Mouse (Mus musculus) right cerebral cortex, adult 18-20 months (tissue): Measurements from ENCODE around the gene Fxyd5.

Source experiments
- DNase-seq: peaks from one replicate; pipeline ENCODE4 v3.0.0; 2022; ENCODE audit warnings: mixed read lengths

The Fxyd5 gene

DNA sequence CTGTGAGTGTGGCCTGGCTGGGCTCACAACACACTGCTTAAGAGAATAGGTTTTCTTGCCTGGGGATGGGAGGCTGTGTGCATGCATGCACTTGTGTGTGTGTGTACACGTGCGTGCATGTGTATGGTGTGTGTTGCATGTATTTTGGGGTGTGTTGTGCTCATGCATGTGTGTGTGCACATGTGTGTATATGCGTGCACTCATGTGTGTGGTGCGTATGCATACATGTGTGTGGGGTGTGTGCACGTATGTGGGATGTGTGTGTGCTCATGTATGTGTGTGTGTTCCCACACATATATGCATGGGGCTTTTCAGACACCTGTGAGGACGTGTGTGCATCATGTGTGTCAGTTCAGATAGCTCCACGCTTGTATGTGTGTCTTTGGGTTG, 18.3 kb upstream of the Fxyd5 start:
- DNase-seq, result no peak

DNA sequence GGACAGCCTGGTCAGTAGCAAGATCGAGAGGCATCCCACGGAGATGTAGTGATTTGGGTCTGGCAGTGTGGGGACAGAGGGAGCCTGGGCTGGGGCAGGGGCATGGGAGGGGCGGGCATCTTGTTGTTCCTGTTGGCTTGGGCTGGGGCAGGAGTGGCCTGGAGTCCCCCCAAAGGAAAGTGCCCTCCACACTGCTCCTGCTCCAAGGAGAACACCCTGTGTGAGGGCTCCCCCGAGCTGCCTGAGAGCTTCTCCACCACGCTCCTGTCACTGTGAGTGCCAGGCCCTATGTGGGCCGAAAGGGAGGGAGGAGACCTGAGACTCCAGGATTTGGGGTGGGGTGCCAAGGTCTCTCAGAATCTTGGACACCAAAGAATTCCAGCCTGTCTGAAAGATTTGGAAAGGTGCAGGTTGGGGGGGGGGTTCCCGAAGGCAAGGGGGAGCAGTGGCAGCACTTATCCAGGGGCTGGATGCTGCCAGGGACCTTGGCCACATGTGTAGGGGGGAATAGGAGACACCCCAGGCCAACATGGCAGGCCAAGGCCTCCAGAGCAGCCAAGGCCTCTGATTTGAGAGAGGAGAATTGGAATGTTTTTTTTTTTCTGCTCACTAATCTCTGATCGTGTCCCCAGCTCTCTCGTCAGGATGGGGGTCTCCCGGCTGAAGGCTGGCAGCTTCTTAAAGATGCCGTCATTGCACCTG, 17.8 kb upstream of the Fxyd5 start:
- DNase-seq, result no peak

- peak; percentile 80 for DNase-seq
Observed at GRCm38 (mm10) chr7:31059108-31059507, 16.8 kb upstream of the Fxyd5 start, which contains the start of gene Lgi4. Gene Lgi4 (plus strand): TSS chr7:31059342.

GRCm38 (mm10) chr7:31058211-31058610, 15.9 kb upstream of the Fxyd5 start:
- DNase-seq, result no peak

- DNase-seq, result no peak
Observed at GRCm38 (mm10) chr7:31057730-31058129, 15.4 kb upstream of the Fxyd5 start.

DNA sequence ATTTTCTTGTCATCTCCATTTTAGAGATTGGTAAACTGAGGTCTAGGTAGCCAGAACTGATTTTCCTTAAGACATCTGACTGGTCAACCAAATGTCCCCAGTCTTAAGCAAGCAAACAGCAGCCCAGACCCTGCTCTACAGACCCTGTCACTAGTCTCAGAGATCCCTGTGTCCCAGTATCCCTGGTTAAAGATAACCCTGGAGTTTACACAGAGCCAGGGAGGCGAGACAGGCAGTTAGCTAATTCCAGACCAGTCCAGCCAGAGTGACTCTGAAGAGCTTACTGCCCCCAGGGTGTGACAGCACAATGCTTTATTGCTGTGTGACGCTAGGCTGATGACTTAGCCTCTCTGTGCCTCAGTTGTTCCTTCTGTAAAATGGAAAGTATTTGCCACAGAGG, 14.8 kb upstream of the Fxyd5 start, which contains the start of gene Fxyd1:
TSS of gene Fxyd1 (minus strand) at position 129 of the 400 bp plus-strand sequence.
- no peak for DNase-seq

- DNase-seq, result no peak
Observed at GRCm38 (mm10) chr7:31056448-31056847, 14.2 kb upstream of the Fxyd5 start.

GRCm38 (mm10) chr7:31055883-31056282, 13.6 kb upstream of the Fxyd5 start:
- DNase-seq, result no peak

DNA sequence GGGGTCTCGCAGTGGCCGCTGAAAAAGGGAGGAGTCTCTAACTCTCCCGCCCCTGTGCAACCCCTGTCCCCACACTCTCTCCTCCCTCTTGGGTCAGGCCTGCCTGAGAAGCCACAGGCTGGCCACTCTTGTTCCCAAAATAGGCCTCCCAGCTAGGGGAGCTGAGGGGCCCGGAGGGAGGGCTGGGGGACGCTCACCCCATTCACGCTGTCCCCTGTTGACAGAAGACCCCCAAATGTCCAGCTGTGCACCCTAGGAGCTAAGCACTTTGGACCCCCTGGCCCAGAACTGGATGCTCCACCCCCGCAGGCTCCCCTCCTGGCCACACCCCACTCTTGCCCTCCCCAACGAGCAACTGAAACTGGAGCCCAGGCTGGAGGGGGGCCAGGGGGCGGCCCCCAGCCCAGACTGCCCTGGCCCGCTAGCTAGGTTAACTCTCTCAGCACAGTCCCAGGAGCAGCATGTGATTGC, 13.1 kb upstream of the Fxyd5 start:
- DNase-seq, result peak; percentile 41

- DNase-seq, result no peak
Observed at GRCm38 (mm10) chr7:31054661-31055320, 12.5 kb upstream of the Fxyd5 start.

DNA sequence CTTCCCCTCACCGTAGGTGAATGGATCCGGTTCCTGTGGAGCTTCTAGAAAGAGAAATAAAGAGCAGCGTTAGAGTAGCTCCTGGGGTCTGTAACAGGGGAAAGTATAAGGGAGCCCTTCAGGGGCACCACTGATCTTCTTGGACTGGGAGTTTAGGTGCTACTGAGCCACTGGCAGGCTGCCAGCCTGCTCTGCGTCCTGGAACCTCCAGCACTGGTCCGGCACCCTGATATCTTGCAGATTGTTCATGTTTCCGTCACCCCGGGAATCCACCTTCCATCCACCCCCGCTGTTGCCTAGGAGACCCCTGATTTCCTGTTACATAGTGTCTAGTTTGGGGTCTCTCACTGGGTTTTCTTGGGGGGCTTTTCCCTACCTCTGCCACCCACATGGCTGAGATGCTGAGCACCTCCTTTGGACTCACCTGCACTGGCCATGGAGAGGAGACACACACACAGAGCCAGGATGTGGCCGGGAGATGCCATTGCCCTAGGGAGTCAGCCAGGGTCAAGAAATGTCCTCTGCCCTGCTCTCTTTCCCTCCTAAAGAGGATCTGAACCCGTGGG, 11.7 kb upstream of the Fxyd5 start:
- no peak for DNase-seq

DNA sequence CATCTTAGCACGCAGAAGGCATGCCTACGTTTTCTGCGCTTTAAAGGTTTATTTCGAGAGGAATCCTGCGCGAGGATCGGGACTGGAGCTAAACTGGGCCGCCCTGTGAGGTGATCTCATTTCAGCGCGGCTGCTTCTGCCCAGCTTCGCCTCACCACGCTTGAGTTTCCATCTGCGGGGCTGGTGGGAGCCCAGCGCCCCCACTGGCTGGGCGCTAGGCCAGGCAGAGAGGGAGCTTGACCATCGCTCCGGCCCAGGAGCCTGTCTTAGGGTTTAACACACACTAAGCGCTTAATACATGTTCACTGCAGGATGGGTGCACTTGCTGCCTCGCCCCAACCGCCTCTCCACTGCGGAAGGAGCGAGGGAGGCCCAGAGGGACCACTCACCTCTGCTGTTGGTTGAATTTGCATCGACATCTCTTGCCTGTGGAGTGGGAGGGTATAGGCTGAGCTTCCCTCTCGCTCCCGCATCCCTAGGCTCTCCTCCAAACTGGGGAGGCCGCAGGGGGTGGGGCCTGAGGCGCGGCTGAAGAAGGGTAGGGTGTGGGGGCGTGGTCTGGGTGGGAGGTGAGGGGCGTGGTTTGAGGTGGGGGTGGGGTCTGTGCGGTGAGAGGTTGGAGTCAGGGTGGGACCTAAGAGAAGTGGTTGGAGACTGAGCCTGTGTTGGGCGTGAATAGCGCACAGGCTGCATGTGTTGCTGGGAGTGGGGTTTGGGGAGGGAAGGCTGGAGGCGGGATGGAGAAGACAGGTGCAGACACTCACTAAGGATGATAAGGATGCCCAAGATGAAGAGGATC, 10.6 kb upstream of the Fxyd5 start:
- DNase-seq, result peak; percentile 81

- no peak for DNase-seq
Observed at GRCm38 (mm10) chr7:31052251-31052635, 10.0 kb upstream of the Fxyd5 start.

DNA sequence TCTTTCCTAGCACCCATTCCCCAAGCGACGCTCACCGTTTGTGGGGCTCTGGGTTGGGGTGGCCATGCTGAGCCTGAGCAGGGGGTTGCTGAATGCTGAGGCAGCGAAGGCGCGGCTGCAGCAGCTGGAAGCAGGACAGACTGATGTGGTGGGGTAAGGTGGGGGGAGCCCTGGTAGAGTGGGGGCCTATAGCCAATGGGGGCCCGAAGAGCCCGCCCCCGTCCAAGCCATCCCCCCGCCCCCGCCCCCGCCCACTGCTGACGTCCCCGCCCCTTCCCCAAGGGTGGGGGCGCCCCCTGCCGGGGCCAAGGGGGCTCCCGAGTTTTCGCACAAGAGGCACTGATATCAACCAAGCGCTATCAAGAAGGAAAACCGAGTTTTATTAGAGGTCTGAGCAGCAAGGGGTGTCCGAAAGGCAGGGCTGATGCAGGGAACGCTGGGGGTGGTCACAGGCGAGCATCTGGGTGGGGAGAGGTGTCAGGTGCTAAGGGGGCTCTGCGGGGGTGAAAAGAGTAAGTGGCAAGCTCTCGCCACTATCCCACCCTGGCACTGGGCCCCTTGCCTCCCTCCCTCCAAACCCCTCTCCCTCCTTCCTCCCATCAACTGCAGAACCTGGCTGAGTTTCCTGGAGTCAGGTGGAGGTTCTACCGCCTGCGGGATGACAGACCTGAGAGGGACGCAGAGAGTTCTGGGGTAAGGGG, 9.2 kb upstream of the Fxyd5 start, which contains the start of gene Fxyd7:
TSS of gene Fxyd7 (minus strand) at position 147 of the 701 bp plus-strand sequence.
- no peak for DNase-seq

- DNase-seq, result peak; percentile 78
Observed at GRCm38 (mm10) chr7:31050921-31051320, 8.6 kb upstream of the Fxyd5 start.

DNA sequence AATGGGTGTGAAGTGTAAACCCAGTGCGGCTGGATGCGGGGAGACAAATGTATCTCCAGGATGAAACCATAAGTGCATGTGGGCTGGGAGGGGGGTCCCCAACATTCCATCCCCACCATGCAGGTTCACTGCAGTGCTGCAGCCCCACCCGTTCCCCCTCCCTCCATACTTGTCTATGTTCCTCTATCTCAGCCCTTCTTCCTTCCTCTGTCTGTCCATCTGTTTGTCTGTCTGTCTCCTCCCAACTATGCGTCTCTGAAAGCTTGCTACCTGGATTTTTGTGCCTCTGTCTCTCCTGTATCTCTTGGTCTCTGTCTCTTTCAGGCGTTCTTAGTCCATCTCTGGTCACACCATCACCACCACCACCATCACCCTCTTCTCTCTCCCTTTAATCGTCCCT, 8.2 kb upstream of the Fxyd5 start:
- no peak for DNase-seq

- DNase-seq, result peak; percentile 74
Observed at GRCm38 (mm10) chr7:31049846-31050281, 7.6 kb upstream of the Fxyd5 start.

DNA sequence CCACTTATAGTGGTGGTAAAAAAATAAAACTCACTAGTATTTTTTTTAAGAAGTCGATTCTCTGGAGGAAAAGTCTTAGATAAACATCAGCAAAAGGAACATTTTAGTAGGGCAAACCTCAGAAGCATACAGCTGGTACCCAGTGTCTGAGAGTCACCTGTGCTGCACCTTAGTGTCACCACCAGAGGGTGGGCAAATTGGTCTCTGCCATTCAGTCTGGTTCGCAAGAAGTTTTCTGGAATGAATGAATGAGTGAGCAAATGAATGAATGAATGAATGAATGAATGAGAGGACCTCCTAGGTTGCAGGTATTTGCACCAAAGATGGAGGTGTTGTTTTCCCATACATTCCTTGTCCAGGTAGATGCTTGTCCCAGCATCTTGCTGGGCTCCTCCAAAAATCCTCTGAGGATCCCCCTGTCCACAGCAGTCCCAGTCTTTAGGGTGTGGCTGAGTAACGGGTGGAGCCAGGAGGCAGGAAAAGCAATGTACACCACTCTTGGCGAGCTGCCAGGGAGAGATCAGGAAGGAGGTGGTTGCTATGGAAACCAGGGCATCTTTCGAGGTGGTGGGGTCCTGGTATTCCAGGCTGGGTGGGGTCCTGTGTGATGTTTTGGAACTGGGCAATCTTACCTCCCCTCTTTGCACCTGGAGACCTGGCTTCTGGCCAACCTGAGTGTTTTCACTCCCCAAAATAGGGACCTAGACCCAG, 7.0 kb upstream of the Fxyd5 start:
- peak; percentile 64 for DNase-seq

- DNase-seq, result no peak
Observed at GRCm38 (mm10) chr7:31041662-31042315, 492 bp downstream of the Fxyd5 start.

- DNase-seq, result no peak
Observed at GRCm38 (mm10) chr7:31041023-31041407, 1.3 kb downstream of the Fxyd5 start.
